Mouse (Mus musculus): ENCODE measurements around the gene Tle6. TPM values are rescaled to one million over a fixed set of nuclear protein-coding genes. Genes with fewer than 3 reads are reported as not detected.

Gene Tle6
- total and polyA plus RNA-seq, 3 experiments: 16.9 to 31.9 TPM; not detected in 1

DNA sequence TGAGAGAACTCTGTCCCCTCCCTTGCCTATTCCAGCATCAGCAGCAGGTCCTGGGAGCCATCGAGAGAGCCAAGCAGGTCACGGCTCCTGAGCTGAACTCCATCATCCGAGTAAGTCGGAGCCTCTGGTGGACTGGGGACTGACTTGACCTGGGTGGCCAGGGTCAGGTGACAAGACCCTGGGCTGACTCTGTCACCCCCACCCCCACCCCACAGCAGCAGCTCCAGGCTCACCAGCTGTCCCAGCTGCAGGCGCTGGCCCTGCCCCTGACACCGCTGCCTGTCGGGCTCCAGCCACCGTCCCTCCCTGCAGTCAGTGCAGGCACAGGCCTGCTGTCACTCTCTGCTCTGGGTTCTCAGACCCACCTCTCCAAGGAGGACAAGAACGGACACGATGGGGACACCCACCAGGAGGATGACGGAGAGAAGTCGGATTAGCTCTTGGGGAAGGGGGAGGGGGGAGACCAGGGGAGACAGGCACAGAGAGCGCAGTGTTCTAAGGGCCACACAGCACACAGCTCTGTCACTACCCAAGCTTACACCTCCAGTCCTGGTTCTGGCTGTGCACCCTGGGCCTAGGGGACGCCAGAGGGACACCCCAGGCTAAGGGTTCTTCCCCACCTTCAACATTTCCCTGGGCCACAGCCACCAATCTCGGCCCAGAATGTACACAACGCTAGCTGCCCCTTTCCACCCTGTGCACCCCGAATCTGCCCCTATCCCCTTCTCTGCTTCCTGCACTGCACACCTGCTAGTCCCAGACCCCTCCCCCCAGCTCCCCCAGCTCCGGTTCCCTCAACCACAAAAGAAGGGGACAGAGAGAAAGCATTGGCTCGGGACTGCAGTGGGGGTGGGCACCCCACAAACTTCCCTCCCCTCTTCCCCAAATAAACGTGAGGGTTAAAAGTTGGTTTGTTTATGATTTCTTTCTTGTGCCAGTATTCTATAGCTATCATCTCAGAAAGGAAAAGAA is 35.3 kb downstream of the Tle6 start:
- no peak overlapping the region for H3K27ac ChIP-seq (ENCODE audit: control insufficient read depth, low read depth, low read length)
- no peak for DNase-seq (ENCODE audit: low read depth, low spot score)
- H3K4me3 ChIP-seq (ENCODE audit: control insufficient read depth in 1 of 2, insufficient read depth in 1 of 2, low read depth in 2 of 2, low read length in 2 of 2): no peak overlapping the region
- H3K9me3 ChIP-seq (replicated peaks; ENCODE audit: insufficient read depth, low read length): no peaks in the 10 kb centered on the region
- H3K27me3 ChIP-seq (ENCODE audit: control insufficient read depth in 1 of 2, insufficient read depth in 2 of 2, low read length in 2 of 2): no peaks in the 10 kb centered on the region
- H3K4me1 ChIP-seq (ENCODE audit: control insufficient read depth in 1 of 2, insufficient read depth in 2 of 2, low read length in 2 of 2): peaks cover 0 to 13% of the 10 kb centered on the region in 2 experiments; a peak in 2 of 4 replicates
- TF ChIP-seq TAL1 (IDR thresholded peaks at IDR 0.05; ENCODE audit: low read length): no peak
- peaks cover 2 to 10% of the 10 kb centered on the region in 2 experiments; a peak in 2 of 4 replicates for H3K36me3 ChIP-seq (ENCODE audit: control insufficient read depth in 1 of 2, insufficient read depth in 2 of 2, low read length in 2 of 2)
- H3K79me2 ChIP-seq (ENCODE audit: control insufficient read depth, insufficient read depth, low read length, poor library complexity): peaks cover 11% of the 10 kb centered on the region
- no peak overlapping the region for H3K9ac ChIP-seq (ENCODE audit: control insufficient read depth, low read depth, low read length, poor library complexity, severe bottlenecking)

DNA sequence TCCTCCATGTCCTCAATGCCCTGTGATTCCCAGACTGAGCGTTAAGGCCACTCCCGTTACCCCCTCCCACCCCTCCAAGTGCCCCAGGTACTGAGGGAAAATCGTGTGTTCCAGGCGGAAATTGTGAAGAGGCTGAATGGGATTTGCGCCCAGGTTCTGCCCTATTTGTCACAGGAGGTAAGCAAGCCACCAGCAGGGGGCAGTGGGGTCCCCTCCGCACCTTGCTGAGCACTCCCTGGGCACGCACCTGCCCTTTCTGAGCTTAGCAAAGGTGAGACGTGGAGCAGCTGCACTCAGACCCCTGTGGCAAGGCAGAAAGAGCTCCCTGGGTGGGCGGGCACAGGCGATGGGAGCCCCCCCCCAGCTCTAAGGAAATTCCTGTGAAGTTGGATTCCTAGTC is 36.1 kb downstream of the Tle6 start:
- H3K27me3 ChIP-seq (ENCODE audit: control insufficient read depth in 1 of 2, insufficient read depth in 2 of 2, low read length in 2 of 2): no peaks in the 10 kb centered on the region
- peak; percentile 58 for DNase-seq (ENCODE audit: low read depth, low spot score)

DNA sequence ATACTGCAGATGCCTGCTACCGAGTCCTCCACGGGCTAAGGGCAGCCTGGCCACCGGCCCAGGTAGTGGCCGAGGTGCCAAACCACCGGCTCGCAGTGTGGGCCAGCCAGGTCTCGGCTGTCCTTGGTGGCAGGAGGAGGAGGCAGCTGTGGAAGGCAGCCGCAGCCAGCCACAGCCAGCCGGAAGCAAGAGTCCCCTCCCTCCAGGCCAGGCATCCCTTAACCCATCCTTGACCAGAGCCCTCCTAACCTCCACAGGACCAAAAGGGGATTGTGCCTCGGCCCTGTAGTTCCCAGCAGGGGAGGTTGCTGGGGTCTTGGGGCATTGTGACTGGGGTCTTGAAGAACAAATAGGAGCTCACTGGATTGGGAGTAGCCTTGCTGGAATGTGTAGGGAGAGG is 36.7 kb downstream of the Tle6 start:
- peaks cover 2 to 6% of the 10 kb centered on the region in 2 experiments; a peak in 2 of 4 replicates for H3K36me3 ChIP-seq (ENCODE audit: control insufficient read depth in 1 of 2, insufficient read depth in 2 of 2, low read length in 2 of 2)
- TF ChIP-seq CTCF (IDR thresholded peaks at IDR 0.05 in 2 of 3, conservative IDR thresholded peaks at IDR 0.05 in 1 of 3; ENCODE audit: control insufficient read depth in 1 of 3, insufficient read depth in 1 of 3, low read depth in 2 of 3, low read length in 3 of 3, poor library complexity in 1 of 3, severe bottlenecking in 1 of 3): no peak
- TF ChIP-seq CHD2 (IDR thresholded peaks at IDR 0.05; ENCODE audit: low read length): no peak
- no peak for TF ChIP-seq CHD1 (IDR thresholded peaks at IDR 0.05; ENCODE audit: low read depth, low read length)
- TF ChIP-seq ZC3H11A (IDR thresholded peaks at IDR 0.05; ENCODE audit: low read depth, low read length): no peak
- no peak for TF ChIP-seq HCFC1 (IDR thresholded peaks at IDR 0.05; ENCODE audit: low read depth, low read length)
- no peak for TF ChIP-seq UBTF (IDR thresholded peaks at IDR 0.05; ENCODE audit: borderline replicate concordance, insufficient read depth, low read depth, low read length)
- no peak for TF ChIP-seq NRF1 (IDR thresholded peaks at IDR 0.05; ENCODE audit: insufficient read depth, low read depth, low read length, poor library complexity, severe bottlenecking)
- no peak for TF ChIP-seq POLR2AphosphoS2 (IDR thresholded peaks at IDR 0.05; ENCODE audit: low read length)
- no peak for TF ChIP-seq MXI1 (IDR thresholded peaks at IDR 0.05; ENCODE audit: low read depth, low read length)
- no peak for TF ChIP-seq TCF12 (IDR thresholded peaks at IDR 0.05; ENCODE audit: low read depth, low read length)
- no peak for TF ChIP-seq ZNF384 (IDR thresholded peaks at IDR 0.05; ENCODE audit: low read depth, low read length)
- TF ChIP-seq ELF1 (IDR thresholded peaks at IDR 0.05; ENCODE audit: low read depth, low read length): no peak
- no peak for TF ChIP-seq MAZ (IDR thresholded peaks at IDR 0.05; ENCODE audit: low read depth, low read length)
- no peak for TF ChIP-seq USF2 (IDR thresholded peaks at IDR 0.05; ENCODE audit: borderline replicate concordance in 1 of 2, insufficient read depth in 1 of 2, low read depth in 1 of 2, low read length in 2 of 2)
- H3K4me1 ChIP-seq (ENCODE audit: control insufficient read depth in 1 of 2, insufficient read depth in 2 of 2, low read length in 2 of 2): peaks cover 0 to 9% of the 10 kb centered on the region in 2 experiments; a peak in 2 of 4 replicates

More for the DNA sequence above, 36.1 kb downstream of the Tle6 start:
- H3K79me2 ChIP-seq (ENCODE audit: control insufficient read depth, insufficient read depth, low read length, poor library complexity): peaks cover 19% of the 10 kb centered on the region
- peaks cover 0 to 9% of the 10 kb centered on the region in 2 experiments; a peak in 2 of 4 replicates for H3K4me1 ChIP-seq (ENCODE audit: control insufficient read depth in 1 of 2, insufficient read depth in 2 of 2, low read length in 2 of 2)
- H3K27ac ChIP-seq (ENCODE audit: control insufficient read depth, low read depth, low read length): no peak overlapping the region
- no peaks in the 10 kb centered on the region for H3K9me3 ChIP-seq (replicated peaks; ENCODE audit: insufficient read depth, low read length)
- H3K4me3 ChIP-seq (ENCODE audit: control insufficient read depth in 1 of 2, insufficient read depth in 1 of 2, low read depth in 2 of 2, low read length in 2 of 2): no peak overlapping the region
- TF ChIP-seq CTCF (IDR thresholded peaks at IDR 0.05 in 2 of 3, conservative IDR thresholded peaks at IDR 0.05 in 1 of 3; ENCODE audit: control insufficient read depth in 1 of 3, insufficient read depth in 1 of 3, low read depth in 2 of 3, low read length in 3 of 3, poor library complexity in 1 of 3, severe bottlenecking in 1 of 3) (peak; percentile 65 to 85 (median 77)), SMC3 (IDR thresholded peaks at IDR 0.05; ENCODE audit: low read depth, low read length) (peak; percentile 56), RAD21 (IDR thresholded peaks at IDR 0.05; ENCODE audit: low read depth, low read length) (peak; percentile 27), MYB (IDR thresholded peaks at IDR 0.05; ENCODE audit: low read depth, low read length) (no peak)
- no peak overlapping the region for H3K9ac ChIP-seq (ENCODE audit: control insufficient read depth, low read depth, low read length, poor library complexity, severe bottlenecking)
- H3K36me3 ChIP-seq (ENCODE audit: control insufficient read depth in 1 of 2, insufficient read depth in 2 of 2, low read length in 2 of 2): peaks cover 2 to 6% of the 10 kb centered on the region in 2 experiments; a peak in 2 of 4 replicates

More for the DNA sequence above, 36.7 kb downstream of the Tle6 start:
- no peak overlapping the region for H3K9ac ChIP-seq (ENCODE audit: control insufficient read depth, low read depth, low read length, poor library complexity, severe bottlenecking)
- H3K4me3 ChIP-seq (ENCODE audit: control insufficient read depth in 1 of 2, insufficient read depth in 1 of 2, low read depth in 2 of 2, low read length in 2 of 2): no peak overlapping the region
- no peak overlapping the region for H3K27ac ChIP-seq (ENCODE audit: control insufficient read depth, low read depth, low read length)
- DNase-seq (ENCODE audit: low read depth, low spot score): no peak
- H3K79me2 ChIP-seq (ENCODE audit: control insufficient read depth, insufficient read depth, low read length, poor library complexity): peaks cover 24% of the 10 kb centered on the region
- no peaks in the 10 kb centered on the region for H3K9me3 ChIP-seq (replicated peaks; ENCODE audit: insufficient read depth, low read length)
- no peaks in the 10 kb centered on the region for H3K27me3 ChIP-seq (ENCODE audit: control insufficient read depth in 1 of 2, insufficient read depth in 2 of 2, low read length in 2 of 2)
